Mouse (Mus musculus) embryonic fibroblast, embryonic 13.5 days (primary cell): ENCODE measurements at regions not wholly inside any gene's neighbourhood (a gene's known extent, or its start where the extent isn't known, plus 50 kb on each side); places are given as distances from the start of the nearest gene placed in this dataset.

Source experiments
- CTCF ChIP-seq: IDR thresholded peaks from 2 replicates; pipeline ENCODE4 v1.5.1; 2011; ENCODE audit warnings: mild to moderate bottlenecking, control low read depth, low read length, moderate library complexity, borderline replicate concordance; ENCODE audit not compliant: insufficient read depth
- POLR2A ChIP-seq: IDR thresholded peaks from 2 replicates; pipeline ENCODE4 v1.6.1; 2011; ENCODE audit warnings: low read depth, mild to moderate bottlenecking, control low read depth, low read length, moderate library complexity

- no peak for TF ChIP-seq POLR2A
- TF ChIP-seq CTCF, result no peak
Observed at GRCm38 (mm10) chr2:57657409-57657808, 340.3 kb upstream of the Galnt5 start.
